Mouse (Mus musculus): ENCODE measurements around the gene Cd200r1.

Cd200r1 gene

DNA sequence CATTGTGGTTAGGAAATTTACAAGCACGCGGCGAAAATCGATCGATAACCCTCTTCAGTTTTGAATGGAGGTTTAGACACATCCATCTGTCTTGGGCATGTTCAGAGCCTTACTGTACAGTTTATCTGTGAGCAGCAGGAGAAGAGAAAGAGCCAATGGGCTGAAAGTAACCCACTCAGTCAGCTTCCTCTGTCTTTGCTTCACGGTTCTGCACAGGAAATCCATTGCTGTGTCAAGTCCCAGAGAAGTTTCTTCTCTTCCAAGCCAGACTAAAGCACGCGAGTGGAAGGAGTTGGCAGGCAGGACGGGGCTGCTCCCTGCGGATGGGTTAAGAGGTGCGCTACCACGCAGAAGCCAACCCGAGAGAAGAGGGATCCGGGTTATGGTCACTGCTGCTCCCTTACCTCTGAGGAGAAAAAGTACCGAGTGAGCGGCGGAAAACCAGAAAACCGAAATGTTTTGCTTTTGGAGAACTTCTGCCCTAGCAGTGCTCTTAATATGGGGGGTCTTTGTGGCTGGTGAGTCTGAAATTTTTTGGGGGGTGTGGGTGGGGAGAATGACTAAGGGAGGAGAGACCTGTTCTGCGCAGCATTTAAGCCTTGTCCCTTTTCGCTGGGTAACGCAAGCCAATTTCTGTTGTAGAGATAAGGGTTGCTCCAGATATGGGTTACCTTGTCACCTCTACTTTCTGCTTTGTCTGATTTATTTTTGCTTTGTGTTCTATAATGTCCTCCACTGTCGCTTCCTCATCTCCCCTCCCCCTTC, at the start of gene Cd200r1:
Gene Cd200r1 (plus strand): TSS at position 182 of the 765 bp plus-strand sequence.
- no peak for DNase-seq

- peak in 1 of 2 experiments; percentile 48 for DNase-seq
These were observed 49.0 kb upstream of the Cd200r1 start for GRCm38 (mm10) chr16:44716305-44717140.

GRCm38 (mm10) chr16:44717141-44717634, 48.3 kb upstream of the Cd200r1 start:
- no peak for DNase-seq

- DNase-seq = no peak
These were observed 47.7 kb upstream of the Cd200r1 start for GRCm38 (mm10) chr16:44717838-44718237.

DNA sequence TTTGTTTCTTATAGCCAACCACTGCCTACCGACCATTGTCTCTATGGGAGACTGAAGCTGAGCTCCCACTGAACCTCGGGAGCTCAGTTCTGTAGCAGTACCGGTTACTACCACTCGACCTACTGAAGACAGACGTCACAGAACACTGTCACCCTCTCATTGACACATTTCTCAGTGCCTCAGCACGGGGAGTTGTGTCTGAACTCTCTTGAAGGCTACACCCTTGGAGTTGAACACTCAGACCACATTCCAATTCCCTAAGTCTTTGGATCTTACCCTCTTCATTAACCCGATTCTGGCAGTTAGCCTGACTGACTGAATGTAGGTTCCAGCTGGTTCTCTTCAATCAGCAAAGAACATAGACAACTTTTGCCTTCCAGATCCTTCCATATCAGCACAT, 46.2 kb upstream of the Cd200r1 start:
- no peak for DNase-seq

DNA sequence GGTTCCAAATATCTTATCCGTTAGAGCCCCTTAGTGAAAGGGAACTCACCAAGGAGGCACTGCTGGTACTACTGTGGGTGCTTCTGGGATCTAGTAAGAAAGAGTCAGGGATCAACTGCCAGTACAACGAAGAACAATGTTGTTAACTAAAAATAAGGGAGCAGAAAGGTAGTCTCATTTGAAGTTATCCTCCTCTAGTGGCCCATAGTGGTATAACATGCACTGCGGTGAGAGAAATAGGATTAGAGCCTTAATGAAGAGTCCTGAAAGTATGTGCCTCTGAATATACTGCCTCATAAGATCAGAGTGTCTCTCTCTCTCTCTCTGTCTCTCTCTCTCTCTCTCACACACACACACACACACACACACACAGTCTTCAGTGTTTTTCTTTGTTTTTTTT, 45.0 kb upstream of the Cd200r1 start:
- DNase-seq = no peak

GRCm38 (mm10) chr16:44722666-44723065, 42.9 kb upstream of the Cd200r1 start:
- peak in 1 of 2 experiments; percentile 16 for DNase-seq

- peak; percentile 94 to 97 for DNase-seq
These were observed 41.3 kb upstream of the Cd200r1 start, which contains the start of gene Nepro for GRCm38 (mm10) chr16:44724083-44724787. Gene Nepro (plus strand): TSS chr16:44724301.

GRCm38 (mm10) chr16:44724847-44725246, 40.7 kb upstream of the Cd200r1 start:
- peak; percentile 42 to 64 for DNase-seq

- peak; percentile 66 to 78 for DNase-seq
These were observed 40.0 kb upstream of the Cd200r1 start for GRCm38 (mm10) chr16:44725286-44726223.

GRCm38 (mm10) chr16:44727525-44727924, 38.0 kb upstream of the Cd200r1 start:
- DNase-seq = no peak

GRCm38 (mm10) chr16:44734059-44734458, 31.5 kb upstream of the Cd200r1 start:
- no peak for DNase-seq

- DNase-seq = no peak
These were observed 29.9 kb upstream of the Cd200r1 start for GRCm38 (mm10) chr16:44735676-44736075.

DNA sequence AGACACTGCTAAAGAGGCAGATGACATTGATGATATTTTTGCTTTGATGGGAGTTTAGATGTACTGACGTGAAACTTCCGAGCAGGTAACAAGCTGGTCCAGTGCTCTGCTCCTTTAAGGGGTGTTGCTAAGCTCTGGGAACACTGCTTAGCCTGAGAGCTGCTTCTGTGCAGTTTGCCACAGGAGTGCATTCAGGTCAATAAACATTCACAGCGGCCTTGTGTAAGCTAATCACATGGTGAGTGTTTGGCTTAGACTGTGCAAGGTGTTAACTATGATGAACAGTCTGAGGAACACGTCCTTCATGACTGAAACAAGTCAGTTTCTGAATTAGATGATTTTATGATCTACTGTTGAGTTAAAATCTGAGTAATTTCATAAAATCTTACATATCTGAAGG, 29.4 kb upstream of the Cd200r1 start:
- no peak for DNase-seq

- no peak for DNase-seq
These were observed 22.8 kb upstream of the Cd200r1 start for GRCm38 (mm10) chr16:44742753-44743152.

- no peak for DNase-seq
These were observed 20.1 kb upstream of the Cd200r1 start for GRCm38 (mm10) chr16:44745471-44745865.

DNA sequence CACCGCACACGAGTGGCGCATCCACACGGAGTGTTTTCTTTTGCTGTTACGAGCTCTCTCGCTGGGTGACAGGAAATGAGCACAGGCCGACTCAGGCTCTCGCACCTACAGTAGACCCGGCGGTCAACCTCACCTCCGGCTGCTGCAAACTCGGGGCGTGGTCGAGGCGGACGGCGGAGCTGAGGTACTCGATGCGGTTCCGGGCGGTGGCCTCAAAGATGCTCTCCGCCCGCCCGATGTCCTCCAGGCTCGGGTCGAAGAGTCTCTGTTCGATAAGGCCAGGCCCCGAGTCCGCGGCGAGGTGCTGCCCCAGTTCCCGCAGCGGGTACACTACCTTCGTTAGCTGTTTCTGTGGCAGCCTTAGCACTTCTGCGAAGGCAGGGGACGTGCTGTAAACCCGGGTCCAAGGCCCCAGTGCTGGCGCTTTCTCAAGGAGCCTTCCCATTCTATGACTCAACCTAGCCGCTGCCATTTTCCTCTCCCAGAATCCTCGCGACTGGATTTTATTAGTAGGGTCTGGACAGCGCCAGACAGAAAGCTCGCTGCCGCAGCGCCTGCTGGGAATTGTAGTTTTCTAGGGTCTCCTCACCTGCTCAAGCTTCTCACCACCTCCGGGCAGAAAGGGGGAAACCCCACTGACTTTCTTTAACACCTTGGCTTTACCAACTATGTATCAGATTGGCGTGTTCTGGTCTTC, 19.5 kb upstream of the Cd200r1 start, which contains the start of gene Gtpbp8:
Gene Gtpbp8 (minus strand): TSS at position 498 of the 697 bp plus-strand sequence.
- peak; percentile 86 to 89 for DNase-seq

DNA sequence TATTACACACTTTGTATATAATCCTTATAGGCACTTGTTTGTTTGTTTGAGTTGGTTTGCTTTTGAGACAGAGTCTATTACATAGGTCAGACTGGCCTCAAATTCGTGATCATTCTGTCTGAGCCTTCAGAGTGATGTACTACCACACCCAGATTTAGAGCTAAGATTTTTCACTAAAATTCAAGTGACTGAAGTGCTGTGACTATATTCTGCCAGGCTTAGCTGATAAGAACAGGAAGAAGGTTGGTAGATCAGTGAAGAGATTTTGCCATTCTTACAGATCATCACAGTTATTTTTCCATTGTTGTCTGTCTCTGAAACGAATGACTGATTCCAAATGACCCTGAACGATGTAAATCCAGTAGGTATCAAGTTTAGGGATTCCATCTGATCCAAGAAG, 17.5 kb upstream of the Cd200r1 start:
- DNase-seq = no peak

GRCm38 (mm10) chr16:44757700-44758099, 7.8 kb upstream of the Cd200r1 start:
- DNase-seq = peak; percentile 9 to 20

- no peak for DNase-seq
These were observed 3.7 kb upstream of the Cd200r1 start for GRCm38 (mm10) chr16:44761811-44762210.

GRCm38 (mm10) chr16:44766320-44766892, 870 bp downstream of the Cd200r1 start:
- no peak for DNase-seq

All from kidney, postnatal 4 days (tissue).